Mouse (Mus musculus) liver, embryonic 14.5 days (tissue): ENCODE measurements around the gene Bcdin3d. TPM values are rescaled to one million over a fixed set of nuclear protein-coding genes. Genes with fewer than 3 reads are reported as not detected.

Experiments
- ATAC-seq: fragments of 200-750 bp; cut with Nextera tagmentation; 2 replicates; pipeline ENCODE4 v1.8.0; 2017; ENCODE audit warnings: moderate number of reproducible peaks, mild to moderate bottlenecking, moderate library complexity; ENCODE audit not compliant: insufficient read depth
- DNase-seq, 3 experiments: peaks; one replicate each; pipeline ENCODE4 v3.0.0-alpha.2; 2012 to 2013; ENCODE audit warnings: low read depth in 3 of 3, low spot score in 3 of 3
- H3K27ac ChIP-seq: fragments of 300-500 bp; sonication (generic); 2 replicates; pipeline ENCODE4 v1.5.1; 2014; ENCODE audit warnings: moderate library complexity, mild to moderate bottlenecking, control low read depth, inconsistent platforms
- H3K27me3 ChIP-seq: fragments of 300-500 bp; sonication (generic); 2 replicates; pipeline ENCODE4 v1.6.1; 2014; ENCODE audit warnings: mild to moderate bottlenecking, low read length, moderate library complexity; ENCODE audit not compliant: control insufficient read depth, insufficient read depth
- H3K36me3 ChIP-seq: fragments of 300-500 bp; sonication (generic); replicated peaks from 2 replicates; pipeline ENCODE4 v1.6.1; 2014; ENCODE audit warnings: low read depth; ENCODE audit not compliant: control insufficient read depth, insufficient read depth
- H3K4me1 ChIP-seq, 2 experiments: fragments of 200-500 bp in 1 of 2; fragments of 300-500 bp in 1 of 2; sonication (generic) in 1 of 2; replicated peaks; 2 replicates each; pipeline ENCODE4 v1.6.1; 2012 to 2014; ENCODE audit warnings: antibody characterized with exemption in 1 of 2, inconsistent platforms in 1 of 2, low read length in 1 of 2; ENCODE audit not compliant: control insufficient read depth in 2 of 2, insufficient read depth in 2 of 2
- H3K4me2 ChIP-seq: fragments of 300-500 bp; sonication (generic); 2 replicates; pipeline ENCODE4 v1.6.1; 2014; ENCODE audit warnings: low read depth, mild to moderate bottlenecking, control low read depth, moderate library complexity
- H3K4me3 ChIP-seq, 2 experiments: fragments of 200-500 bp in 1 of 2; fragments of 300-500 bp in 1 of 2; sonication (generic) in 1 of 2; 2 replicates each; pipeline ENCODE4 v1.5.1; 2012 to 2014; ENCODE audit warnings: low read depth in 2 of 2, low read length in 2 of 2, mild to moderate bottlenecking in 2 of 2, control low read depth in 1 of 2, inconsistent platforms in 1 of 2, moderate library complexity in 1 of 2; ENCODE audit not compliant: insufficient read depth in 1 of 2
- H3K9ac ChIP-seq: fragments of 300-500 bp; sonication (generic); replicated peaks from 2 replicates; pipeline ENCODE4 v1.6.1; 2014; ENCODE audit warnings: mild to moderate bottlenecking, control low read depth, moderate library complexity
- H3K9me3 ChIP-seq: fragments of 300-500 bp; sonication (generic); 2 replicates; pipeline ENCODE4 v1.6.1; 2016; ENCODE audit warnings: low read length, mixed read lengths; ENCODE audit not compliant: control insufficient read depth
- CTCF ChIP-seq: IDR thresholded peaks from 2 replicates; pipeline ENCODE4 v1.5.1; 2016; ENCODE audit warnings: antibody characterized with exemption, low read depth, control low read depth
- EP300 ChIP-seq: IDR thresholded peaks from 2 replicates; pipeline ENCODE4 v1.6.1; 2016; ENCODE audit warnings: antibody characterized with exemption, low read depth
- WGBS: fragments of 180-500 bp; shearing (Covaris S2); extraction: QIAGEN DNeasy Blood & Tissue Kit; methylation state at CpG from one replicate; pipeline ENCODE4 v1.1.7; 2014; ENCODE audit not compliant: insufficient replicate concordance; 5-methylcytosine and 5-hydroxymethylcytosine counted together
- polyA plus RNA-seq, 2 experiments: library from polyadenylated mRNA; depleted of rRNA in 1 of 2; stranded (reverse) in 1 of 2; unstranded in 1 of 2; fragments of >200 nt; fragmentation: Nextera tagmentation in 1 of 2; extraction: Ambion mirVana in 1 of 2; gene quantifications; 2 replicates each; pipeline versions ENCODE4 v1.2.1 to v1.2.3; 2012 to 2014

Bcdin3d gene
- polyA plus RNA-seq, 2 experiments = 3.3 to 5.0 TPM

- peaks cover 0 to 8% of the 10 kb centered on the region in 2 experiments; a peak in 2 of 4 replicates for H3K4me1 ChIP-seq
- TF ChIP-seq CTCF (no peak), EP300 (no peak)
- no peaks in the 10 kb centered on the region for H3K9me3 ChIP-seq
- 59% methylated on average over 8 of the region's 8 CpGs for WGBS
- ATAC-seq (no peak), DNase-seq (no peak)
- H3K9ac ChIP-seq = no peak overlapping the region
- H3K4me3 ChIP-seq = no peak overlapping the region
- H3K4me2 ChIP-seq = no peak overlapping the region
- no peak overlapping the region for H3K27ac ChIP-seq
- no peaks in the 10 kb centered on the region for H3K27me3 ChIP-seq
- H3K36me3 ChIP-seq = no peaks in the 10 kb centered on the region
Measured at GRCm38 (mm10) chr15:99440816-99441457, 33.6 kb downstream of the Bcdin3d start.

GRCm38 (mm10) chr15:99440112-99440815 is 34.3 kb downstream of the Bcdin3d start:
- Histone ChIP-seq H3K27me3 (no peaks in the 10 kb centered on the region), H3K9ac (no peak overlapping the region), H3K27ac (no peak overlapping the region), H3K4me1 (peaks cover 0 to 9% of the 10 kb centered on the region in 2 experiments; a peak in 2 of 4 replicates), H3K4me3 (no peak overlapping the region), H3K4me2 (no peak overlapping the region), H3K36me3 (no peaks in the 10 kb centered on the region), H3K9me3 (no peaks in the 10 kb centered on the region)
- DNase-seq = no peak
- WGBS = 44% methylated on average over 2 of the region's 2 CpGs
- no peak for ATAC-seq
- TF ChIP-seq EP300 (no peak), CTCF (no peak)

GRCm38 (mm10) chr15:99438966-99439698 is 35.4 kb downstream of the Bcdin3d start:
- TF ChIP-seq EP300 (no peak), CTCF (no peak)
- no peak for DNase-seq
- H3K9ac ChIP-seq = no peak overlapping the region
- H3K36me3 ChIP-seq = no peaks in the 10 kb centered on the region
- H3K4me2 ChIP-seq = no peak overlapping the region
- no peaks in the 10 kb centered on the region for H3K27me3 ChIP-seq
- peaks cover 0 to 9% of the 10 kb centered on the region in 2 experiments; a peak in 2 of 4 replicates for H3K4me1 ChIP-seq
- no peak for ATAC-seq
- no peaks in the 10 kb centered on the region for H3K9me3 ChIP-seq
- 70% methylated on average over 8 of the region's 8 CpGs for WGBS
- H3K4me3 ChIP-seq = no peak overlapping the region
- no peak overlapping the region for H3K27ac ChIP-seq

GRCm38 (mm10) chr15:99433913-99434312 is 40.6 kb downstream of the Bcdin3d start:
- no peaks in the 10 kb centered on the region for H3K9me3 ChIP-seq
- 75% methylated on average over 12 of the region's 12 CpGs for WGBS
- H3K4me2 ChIP-seq = no peak overlapping the region
- H3K4me3 ChIP-seq = no peak overlapping the region
- TF ChIP-seq CTCF = no peak
- no peak for TF ChIP-seq EP300
- ATAC-seq (no peak), DNase-seq (no peak)
- peaks cover 0 to 8% of the 10 kb centered on the region in 2 experiments; a peak in 1 of 4 replicates for H3K4me1 ChIP-seq
- no peaks in the 10 kb centered on the region for H3K27me3 ChIP-seq
- no peak overlapping the region for H3K9ac ChIP-seq
- no peak overlapping the region for H3K27ac ChIP-seq
- H3K36me3 ChIP-seq = no peaks in the 10 kb centered on the region

GRCm38 (mm10) chr15:99433081-99433718 is 41.3 kb downstream of the Bcdin3d start:
- no peak overlapping the region for H3K4me2 ChIP-seq
- H3K27me3 ChIP-seq = no peaks in the 10 kb centered on the region
- no peak overlapping the region for H3K27ac ChIP-seq
- no peak overlapping the region for H3K9ac ChIP-seq
- no peaks in the 10 kb centered on the region for H3K36me3 ChIP-seq
- no peaks in the 10 kb centered on the region for H3K9me3 ChIP-seq
- no peak overlapping the region for H3K4me3 ChIP-seq
- DNase-seq (no peak), ATAC-seq (no peak)
- peaks cover 0 to 8% of the 10 kb centered on the region in 2 experiments; a peak in 1 of 4 replicates for H3K4me1 ChIP-seq
- no peak for TF ChIP-seq EP300
- TF ChIP-seq CTCF = no peak
- WGBS = 78% methylated on average over 16 of the region's 16 CpGs
